Mouse (Mus musculus) ES-E14 (cell line): Measurements from ENCODE around the gene Tor1aip1.

Experiments
- CHD2 ChIP-seq: IDR thresholded peaks from 2 replicates; pipeline ENCODE4 v1.6.1; 2014; ENCODE audit warnings: mild to moderate bottlenecking, low read depth, low read length, inconsistent platforms
- HCFC1 ChIP-seq: IDR thresholded peaks from 2 replicates; pipeline ENCODE4 v1.6.1; 2012; ENCODE audit warnings: low read length, inconsistent platforms, borderline replicate concordance; ENCODE audit not compliant: insufficient read depth
- MAFK ChIP-seq: IDR thresholded peaks from 2 replicates; pipeline ENCODE4 v1.6.1; 2014; ENCODE audit warnings: mild to moderate bottlenecking, low read depth, low read length, inconsistent platforms; ENCODE audit not compliant: insufficient read depth

DNA sequence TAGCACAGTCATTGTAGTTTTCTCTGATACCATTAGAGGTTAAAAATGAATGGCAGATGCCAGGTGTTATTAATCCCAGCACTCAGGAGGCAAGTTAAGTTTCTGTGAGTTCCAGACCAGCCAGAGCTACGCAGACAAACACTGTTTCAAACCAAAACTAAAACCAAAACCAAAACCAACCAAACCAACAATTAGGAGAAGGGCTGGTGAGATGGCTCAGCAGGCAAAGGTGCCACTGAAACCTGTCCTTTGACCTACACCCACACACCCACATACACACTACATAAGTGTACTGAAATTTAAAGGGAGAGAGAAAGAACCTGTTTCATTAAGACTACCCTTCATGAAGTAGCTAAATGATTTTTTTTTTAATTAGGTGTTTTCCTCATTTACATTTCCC lies 27.3 kb downstream of the Tor1aip1 start:
- no peak for TF ChIP-seq MAFK
- no peak for TF ChIP-seq CHD2
- no peak for TF ChIP-seq HCFC1
